Mouse (Mus musculus) kidney, embryonic 14.5 days (tissue): Measurements from ENCODE around the gene Actn4. TPM values are rescaled to one million over a fixed set of nuclear protein-coding genes. Genes with fewer than 3 reads are reported as not detected.

Source experiments
- ATAC-seq: fragments of 200-750 bp; cut with Nextera tagmentation; 2 replicates; pipeline ENCODE4 v1.8.0; 2017; ENCODE audit warnings: moderate number of reproducible peaks, mild to moderate bottlenecking, moderate TSS enrichment, moderate library complexity; ENCODE audit not compliant: low FRiP score, low TSS enrichment
- H3K27ac ChIP-seq: fragments of 300-500 bp; sonication (generic); 2 replicates; pipeline ENCODE4 v1.5.1; 2014; ENCODE audit warnings: low read depth, mild to moderate bottlenecking, low read length, moderate library complexity, mixed read lengths
- H3K27me3 ChIP-seq: fragments of 300-500 bp; sonication (generic); 2 replicates; pipeline ENCODE4 v1.6.1; 2014; ENCODE audit warnings: mild to moderate bottlenecking, low read length; ENCODE audit not compliant: control insufficient read depth, insufficient read depth
- H3K36me3 ChIP-seq: fragments of 300-500 bp; sonication (generic); 2 replicates; pipeline ENCODE4 v1.6.1; 2014; ENCODE audit warnings: low read length, mixed read lengths; ENCODE audit not compliant: control insufficient read depth, insufficient read depth
- H3K4me1 ChIP-seq: fragments of 300-500 bp; sonication (generic); 2 replicates; pipeline ENCODE4 v1.6.1; 2014; ENCODE audit warnings: low read length, mixed read lengths; ENCODE audit not compliant: control insufficient read depth, insufficient read depth
- H3K4me2 ChIP-seq: fragments of 300-500 bp; sonication (generic); replicated peaks from 2 replicates; pipeline ENCODE4 v1.6.1; 2014; ENCODE audit warnings: low read depth, mild to moderate bottlenecking, low read length
- H3K4me3 ChIP-seq: fragments of 300-500 bp; sonication (generic); 2 replicates; pipeline ENCODE4 v1.5.1; 2014; ENCODE audit warnings: mild to moderate bottlenecking, low read length
- H3K9ac ChIP-seq: fragments of 300-500 bp; sonication (generic); 2 replicates; pipeline ENCODE4 v1.6.1; 2014; ENCODE audit warnings: low read depth, mild to moderate bottlenecking, low read length, moderate library complexity
- H3K9me3 ChIP-seq: fragments of 300-500 bp; sonication (generic); 2 replicates; pipeline ENCODE4 v1.6.1; 2016; ENCODE audit warnings: low read length; ENCODE audit not compliant: control insufficient read depth
- WGBS: fragments of 180-500 bp; shearing (Covaris S2); extraction: QIAGEN DNeasy Blood & Tissue Kit; methylation state at CpG from one replicate; pipeline ENCODE4 v1.1.7; 2014; 5-methylcytosine and 5-hydroxymethylcytosine counted together
- polyA plus RNA-seq: library from polyadenylated mRNA; unstranded; fragments of >200 nt; fragmentation: Nextera tagmentation; extraction: Ambion mirVana; gene quantifications from 2 replicates; pipeline ENCODE4 v1.2.1, GENCODE M21; 2014

Gene Actn4
- polyA plus RNA-seq, 1 experiment from 2014 or later, result 239 TPM

DNA sequence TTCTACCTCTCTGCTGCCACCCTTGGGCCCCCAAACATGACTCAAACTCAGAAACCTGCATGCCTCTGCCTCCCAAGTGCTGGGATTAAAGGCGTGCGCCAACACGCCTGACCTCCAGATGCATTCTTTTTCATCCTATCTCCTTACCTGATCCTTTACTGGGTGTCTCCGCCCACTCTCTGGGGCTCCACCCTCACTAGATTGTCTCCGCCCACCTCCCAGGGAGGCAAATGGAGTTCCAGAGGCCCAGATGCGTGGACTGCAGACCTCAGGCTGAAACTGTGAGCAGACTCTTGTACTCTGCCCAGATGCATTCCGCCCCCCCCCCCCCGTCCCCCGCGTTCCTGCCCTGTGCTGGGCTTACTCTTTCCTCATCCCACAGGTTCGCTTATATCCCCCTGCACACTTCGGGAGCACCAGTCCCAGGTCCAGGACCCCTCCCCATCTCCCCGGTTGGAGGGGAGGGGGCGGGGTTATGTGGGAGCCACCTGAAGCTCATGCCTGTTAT is 28.7 kb upstream of the Actn4 start:
- H3K27ac ChIP-seq, result no peak overlapping the region
- H3K9me3 ChIP-seq, result no peaks in the 10 kb centered on the region
- no peaks in the 10 kb centered on the region for H3K36me3 ChIP-seq
- no peaks in the 10 kb centered on the region for H3K27me3 ChIP-seq
- 0 out of 2 replicates have a peak, but pooled peaks have one; percentile 33 for ATAC-seq
- H3K4me2 ChIP-seq, result no peak overlapping the region
- WGBS, result 56% methylated on average over 14 of the region's 14 CpGs
- no peak overlapping the region for H3K9ac ChIP-seq
- H3K4me1 ChIP-seq, result no peaks in the 10 kb centered on the region
- H3K4me3 ChIP-seq, result no peak overlapping the region

DNA sequence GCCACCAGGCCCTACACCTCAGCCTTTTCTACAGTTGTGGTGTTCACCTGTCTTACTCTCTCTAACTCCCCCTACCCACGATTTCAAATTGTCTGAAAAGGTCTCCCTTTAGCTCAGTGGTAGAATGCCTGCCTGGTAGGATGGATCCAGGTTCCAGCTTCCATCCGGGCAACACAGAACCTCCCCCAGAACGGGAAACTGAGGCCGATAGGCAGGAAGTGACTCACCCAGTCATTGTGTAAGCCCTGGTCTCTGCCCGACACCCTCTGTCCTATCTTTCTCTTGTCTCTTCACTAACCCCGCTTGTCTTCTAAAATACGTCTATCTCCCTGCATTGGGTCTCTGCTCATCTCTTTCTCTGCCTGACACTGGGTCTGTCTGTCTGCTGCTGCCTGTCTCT is 23.1 kb upstream of the Actn4 start:
- ATAC-seq, result no peak
- WGBS, result 87% methylated on average over 7 of the region's 7 CpGs

GRCm38 (mm10) chr7:28984452-28984851 is 22.3 kb upstream of the Actn4 start:
- peaks cover under 1% of the 10 kb centered on the region for H3K36me3 ChIP-seq
- no peaks in the 10 kb centered on the region for H3K27me3 ChIP-seq
- ATAC-seq, result no peak
- WGBS, result 92% methylated on average over 1 of the region's 1 CpGs
- no peak overlapping the region for H3K27ac ChIP-seq
- no peaks in the 10 kb centered on the region for H3K9me3 ChIP-seq
- no peak overlapping the region for H3K4me3 ChIP-seq
- H3K9ac ChIP-seq, result no peak overlapping the region
- H3K4me1 ChIP-seq, result peaks cover 10% of the 10 kb centered on the region; the same call in 1 of the 2 replicates
- H3K4me2 ChIP-seq, result no peak overlapping the region

More for the DNA sequence above, 23.1 kb upstream of the Actn4 start:
- Histone ChIP-seq H3K4me3 (no peak overlapping the region), H3K9ac (no peak overlapping the region), H3K4me1 (peaks cover 10% of the 10 kb centered on the region; the same call in 1 of the 2 replicates), H3K9me3 (no peaks in the 10 kb centered on the region), H3K4me2 (no peak overlapping the region), H3K27me3 (no peaks in the 10 kb centered on the region), H3K36me3 (no peaks in the 10 kb centered on the region), H3K27ac (no peak overlapping the region)

- no peak overlapping the region for H3K4me2 ChIP-seq
- H3K4me3 ChIP-seq, result no peak overlapping the region
Observed at GRCm38 (mm10) chr7:28983849-28984248, 21.7 kb upstream of the Actn4 start.

GRCm38 (mm10) chr7:28983141-28983564 is 21.0 kb upstream of the Actn4 start:
- no peak for ATAC-seq
- Histone ChIP-seq H3K9me3 (no peaks in the 10 kb centered on the region), H3K4me2 (peak overlapping the region; percentile 67), H3K27me3 (no peaks in the 10 kb centered on the region), H3K36me3 (peaks cover 14% of the 10 kb centered on the region), H3K4me3 (peak overlapping the region; percentile 77; the same call in 1 of the 2 replicates), H3K9ac (peak overlapping the region; percentile 60), H3K27ac (peak overlapping the region; percentile 73; the same call in 1 of the 2 replicates), H3K4me1 (peaks cover 10% of the 10 kb centered on the region; the same call in 1 of the 2 replicates)
- 74% methylated on average over 11 of the region's 11 CpGs for WGBS

More at GRCm38 (mm10) chr7:28983849-28984248, 21.7 kb upstream of the Actn4 start:
- Histone ChIP-seq H3K4me1 (peaks cover 10% of the 10 kb centered on the region; the same call in 1 of the 2 replicates), H3K36me3 (peaks cover 7% of the 10 kb centered on the region), H3K27ac (no peak overlapping the region), H3K9me3 (no peaks in the 10 kb centered on the region), H3K27me3 (no peaks in the 10 kb centered on the region), H3K9ac (no peak overlapping the region)
- no peak for ATAC-seq
- WGBS, result 71% methylated on average over 4 of the region's 4 CpGs

- ATAC-seq, result peak; percentile 60
- peak overlapping the region; percentile 60; the same call in 1 of the 2 replicates for H3K9ac ChIP-seq
- peak overlapping the region; percentile 67 for H3K4me2 ChIP-seq
- H3K9me3 ChIP-seq, result no peaks in the 10 kb centered on the region
- H3K27me3 ChIP-seq, result no peaks in the 10 kb centered on the region
- H3K4me3 ChIP-seq, result peak overlapping the region; percentile 77
- H3K36me3 ChIP-seq, result peaks cover 21% of the 10 kb centered on the region
- peaks cover 10% of the 10 kb centered on the region; the same call in 1 of the 2 replicates for H3K4me1 ChIP-seq
- H3K27ac ChIP-seq, result peak overlapping the region; percentile 73; the same call in 1 of the 2 replicates
- WGBS, result 11% methylated on average over 19 of the region's 19 CpGs
Observed at GRCm38 (mm10) chr7:28982274-28983013, 20.3 kb upstream of the Actn4 start.

- Histone ChIP-seq H3K9me3 (no peaks in the 10 kb centered on the region), H3K9ac (peak within 1 kb of the TSS; percentile 88), H3K27me3 (no peaks in the 10 kb centered on the region), H3K4me2 (peak within 1 kb of the TSS; percentile 96), H3K4me1 (peaks cover 10% of the 10 kb centered on the region; the same call in 1 of the 2 replicates), H3K36me3 (peaks cover 28% of the 10 kb centered on the region), H3K4me3 (peak within 1 kb of the TSS; percentile 77), H3K27ac (peak within 1 kb of the TSS; percentile 73; the same call in 1 of the 2 replicates)
- ATAC-seq, result peak; percentile 95
- 0% methylated on average over 36 of the region's 36 CpGs for WGBS
Observed at GRCm38 (mm10) chr7:28981651-28982273, 19.6 kb upstream of the Actn4 start, which contains the start of the genes Eif3k and Map4k1. Eif3k (minus strand) TSS chr7:28981864. Map4k1 (plus strand) TSS chr7:28982050.

GRCm38 (mm10) chr7:28977556-28977955 is 15.4 kb upstream of the Actn4 start:
- H3K9ac ChIP-seq, result no peak overlapping the region
- H3K4me3 ChIP-seq, result no peak overlapping the region
- H3K36me3 ChIP-seq, result peaks cover 55% of the 10 kb centered on the region
- 86% methylated on average over 9 of the region's 9 CpGs for whole genome bisulfite sequencing
- H3K27ac ChIP-seq, result no peak overlapping the region
- no peaks in the 10 kb centered on the region for H3K27me3 ChIP-seq
- no peak for ATAC-seq
- H3K4me1 ChIP-seq, result peaks cover 9% of the 10 kb centered on the region; the same call in 1 of the 2 replicates
- no peaks in the 10 kb centered on the region for H3K9me3 ChIP-seq
- H3K4me2 ChIP-seq, result no peak overlapping the region
